Comparison of ENCODE assay signal across 18 mouse cellular contexts in genomic region chr2:116914636-116915035, GRCm38 (mm10). TPM values are rescaled to one million over a fixed set of nuclear protein-coding genes. Genes with fewer than 3 reads are reported as not detected.
"Had no signal": no experiment of that assay in that cellular context is flagged by ENCODE, and none has a peak within 500 bp of the region (broad histone marks: within the 10 kb centered on the region; RNA-seq: fewer than 3 reads in every experiment).

No protein-coding gene starts in this region.

- H3K4me3 ChIP-seq: limb, embryonic 10.5 days; liver, embryonic 15.5 days; megakaryocyte, embryonic 14.5 days; midbrain, embryonic 12.5 days; neural tube, embryonic 13.5 days had no signal

- H3K4me1 ChIP-seq: limb, embryonic 10.5 days; liver, embryonic 15.5 days; midbrain, embryonic 12.5 days; neural tube, embryonic 13.5 days had no signal

- ATAC-seq: inflammation-experienced regulatory T-cells, adult 6 months; intestine, postnatal 0 days; midbrain, embryonic 16.5 days had no signal

- H3K36me3 ChIP-seq: limb, embryonic 10.5 days; liver, embryonic 15.5 days; midbrain, embryonic 12.5 days; neural tube, embryonic 13.5 days had no signal

- H3K27me3 ChIP-seq: liver, embryonic 15.5 days; megakaryocyte, embryonic 14.5 days; midbrain, embryonic 12.5 days; neural tube, embryonic 13.5 days had no signal

- DNase-seq: kidney, adult 8-10 months; kidney, postnatal 25 days; lung, embryonic 14.5 days; lung, postnatal 4 days; thymus, adult 18-20 months; thymus, postnatal 14 days had no signal

- H3K9me3 ChIP-seq: limb, embryonic 10.5 days; liver, embryonic 15.5 days; megakaryocyte, embryonic 14.5 days; midbrain, embryonic 12.5 days; neural tube, embryonic 13.5 days had no signal

- H3K27ac ChIP-seq: limb, embryonic 10.5 days; liver, embryonic 15.5 days; midbrain, embryonic 12.5 days; neural tube, embryonic 13.5 days; stomach, postnatal 0 days had no signal

RNA-seq across cellular contexts. Expression of gene Tmco5, which starts 36.1 kb away (rescaled TPM):
- polyA plus RNA-seq: inflammation-experienced regulatory T-cells, adult 6 months; intestine, postnatal 0 days; kidney, embryonic 16.5 days; limb, embryonic 10.5 days; limb, embryonic 14.5 days; liver, embryonic 11.5 days; liver, embryonic 15.5 days; lung, embryonic 14.5 days; midbrain, embryonic 12.5 days; midbrain, embryonic 16.5 days; neural tube, embryonic 13.5 days; stomach, postnatal 0 days had no signal
